Mouse (Mus musculus): ENCODE results near the gene Daam1.

Daam1 gene

DNA sequence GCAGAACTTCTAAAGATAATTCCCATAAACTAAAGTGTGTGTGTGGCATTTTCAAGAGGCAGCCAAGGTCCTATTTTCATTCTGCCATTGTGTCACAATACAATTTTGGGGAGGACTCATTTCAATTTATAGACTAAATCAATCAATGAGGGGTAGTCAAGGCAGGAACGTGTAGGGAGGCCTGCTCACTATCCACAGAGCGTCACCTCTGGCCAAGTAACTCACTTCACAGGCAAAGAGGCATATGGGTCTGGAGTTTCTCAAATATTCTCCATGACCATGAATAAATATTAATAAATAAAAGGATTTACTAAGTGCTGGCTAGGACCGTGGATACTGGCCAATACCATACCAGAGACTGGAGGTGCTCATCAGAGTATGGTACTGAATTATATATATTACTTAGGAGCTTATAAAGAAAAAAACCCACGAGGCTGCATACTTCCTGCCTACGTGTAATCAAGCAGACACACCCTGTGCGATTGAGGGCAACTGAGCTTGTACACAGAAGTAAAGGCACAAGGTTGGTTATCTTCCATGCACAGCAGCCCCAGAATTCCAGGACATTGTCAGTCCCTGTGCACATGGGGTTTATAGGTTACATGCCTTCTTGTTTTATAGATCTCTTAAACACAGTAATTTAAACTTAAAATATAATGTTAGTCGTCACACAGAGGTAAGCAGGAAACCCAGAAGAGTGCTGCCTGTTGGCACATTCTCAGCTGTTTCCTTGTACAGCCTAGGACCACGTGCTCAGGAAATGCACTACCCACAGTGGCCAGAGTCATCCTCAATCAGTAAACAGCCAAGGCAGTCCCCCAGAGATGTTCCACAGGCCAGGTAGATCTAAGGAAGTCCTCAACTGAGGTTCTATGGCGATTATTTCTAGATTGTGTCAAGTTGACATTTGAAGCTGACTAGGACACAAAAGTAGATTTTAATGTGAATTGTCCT is 101.8 kb downstream of the Daam1 start:
- DNase-seq (ENCODE audit: low read depth, low spot score), result peak; percentile 74

DNA sequence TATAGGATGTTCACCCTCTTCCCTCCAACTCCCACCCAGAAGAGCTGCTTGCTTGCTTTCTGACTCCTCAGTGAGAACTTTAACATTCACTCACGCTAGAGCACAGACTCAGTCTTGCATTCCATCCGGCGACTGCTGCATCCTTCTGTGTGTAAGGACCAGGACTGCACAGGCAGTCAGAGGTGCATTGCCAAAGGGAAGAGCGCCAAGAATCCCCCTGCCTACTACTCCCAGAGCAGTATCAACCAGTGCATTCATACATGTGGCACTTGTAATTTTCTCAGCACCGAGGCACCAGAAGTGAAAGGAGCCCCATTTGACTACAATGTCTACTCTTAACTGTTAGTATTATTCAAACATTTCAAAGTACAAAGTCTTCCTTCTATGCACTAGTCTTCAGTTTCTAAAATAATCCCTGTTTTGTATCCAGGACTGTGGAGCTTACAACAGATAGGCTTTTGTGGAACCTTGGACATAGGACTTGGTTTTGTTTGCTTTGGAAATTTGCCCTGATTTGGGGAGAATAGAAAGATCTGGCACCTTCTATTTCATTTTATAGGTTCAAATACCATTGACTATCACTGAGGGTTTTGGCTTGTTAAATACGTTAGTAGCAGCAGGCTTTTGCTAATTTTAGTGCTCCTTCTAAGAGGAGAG is 103.2 kb downstream of the Daam1 start:
- no peak for DNase-seq (ENCODE audit: low read depth, low spot score)

DNA sequence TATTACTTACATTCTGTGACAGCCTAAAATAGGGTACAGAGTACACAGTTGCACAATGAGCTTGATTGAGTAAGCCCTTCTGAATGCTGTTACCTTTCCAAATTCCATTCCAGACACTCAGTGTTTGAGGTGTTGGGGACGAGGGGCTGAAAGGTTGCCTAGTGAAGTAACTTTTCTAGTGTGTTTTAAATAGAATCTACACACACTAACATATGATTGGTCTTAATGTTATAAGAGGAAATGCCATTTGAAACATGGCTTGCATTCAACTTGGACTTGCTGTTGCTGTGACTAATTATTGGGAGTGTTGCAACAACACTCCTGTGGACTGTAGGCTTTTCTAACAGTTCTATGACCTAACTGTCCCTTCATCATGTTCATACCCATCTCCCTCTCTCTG is 105.8 kb downstream of the Daam1 start:
- DNase-seq (ENCODE audit: low read depth, low spot score), result no peak

DNA sequence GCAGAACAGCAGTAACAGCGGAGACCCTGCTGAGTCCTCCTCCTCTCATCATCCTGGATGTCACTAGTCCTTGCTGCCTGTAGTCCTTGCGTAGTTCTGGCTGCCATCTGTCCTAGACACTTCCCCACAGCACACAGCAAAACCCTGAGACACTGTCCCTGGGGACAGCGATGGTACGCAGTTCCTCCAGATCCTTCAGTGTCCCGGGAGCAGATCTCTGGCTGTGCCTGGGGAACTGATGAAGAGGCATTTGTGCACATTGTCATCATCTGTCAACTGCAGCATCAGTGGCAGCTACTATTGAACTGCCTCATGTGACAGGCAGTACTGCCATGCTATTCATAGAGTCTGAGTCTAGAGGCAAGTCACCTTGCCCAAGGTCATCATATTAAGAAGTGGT is 107.6 kb downstream of the Daam1 start:
- no peak for DNase-seq (ENCODE audit: low read depth, low spot score)

DNA sequence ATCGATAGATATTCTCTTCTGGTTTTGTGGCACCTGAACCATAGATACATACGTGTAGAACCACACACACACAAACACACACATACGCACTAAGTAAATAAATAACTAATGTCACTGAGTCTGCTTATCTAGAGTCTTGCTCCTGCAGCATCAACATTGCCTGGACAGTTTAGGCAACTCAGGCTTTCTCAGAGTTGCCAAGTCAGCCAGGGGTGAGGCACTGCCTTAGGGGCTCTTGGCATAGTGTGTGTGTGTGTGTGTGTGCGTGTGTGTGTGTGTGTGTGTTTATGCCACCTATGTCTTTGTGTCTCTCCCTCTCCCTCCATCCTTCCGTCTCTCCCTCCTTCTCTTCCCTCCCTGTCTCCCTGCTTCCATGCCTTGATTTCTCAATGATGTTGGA is 110.4 kb downstream of the Daam1 start:
- no peak for DNase-seq (ENCODE audit: low read depth, low spot score)

DNA sequence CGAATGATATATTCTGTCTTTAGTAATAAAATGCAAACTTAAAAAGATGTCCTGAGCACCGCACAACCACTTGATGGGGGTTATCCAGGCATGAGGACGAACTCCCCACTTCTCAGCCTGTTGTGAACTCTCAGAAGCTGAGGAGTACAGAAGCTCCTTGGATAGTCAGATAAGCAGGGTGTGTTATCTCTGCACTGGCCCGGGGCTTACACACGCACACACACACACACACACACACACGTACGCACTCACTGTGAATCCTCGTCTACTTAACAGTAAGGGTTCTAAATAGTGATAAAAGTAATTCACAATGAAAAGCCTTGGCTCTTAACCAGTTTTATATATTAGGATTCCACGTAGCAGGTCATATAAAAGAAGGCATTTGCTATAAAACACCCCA is 112.2 kb downstream of the Daam1 start:
- no peak for DNase-seq (ENCODE audit: low read depth, low spot score)

DNA sequence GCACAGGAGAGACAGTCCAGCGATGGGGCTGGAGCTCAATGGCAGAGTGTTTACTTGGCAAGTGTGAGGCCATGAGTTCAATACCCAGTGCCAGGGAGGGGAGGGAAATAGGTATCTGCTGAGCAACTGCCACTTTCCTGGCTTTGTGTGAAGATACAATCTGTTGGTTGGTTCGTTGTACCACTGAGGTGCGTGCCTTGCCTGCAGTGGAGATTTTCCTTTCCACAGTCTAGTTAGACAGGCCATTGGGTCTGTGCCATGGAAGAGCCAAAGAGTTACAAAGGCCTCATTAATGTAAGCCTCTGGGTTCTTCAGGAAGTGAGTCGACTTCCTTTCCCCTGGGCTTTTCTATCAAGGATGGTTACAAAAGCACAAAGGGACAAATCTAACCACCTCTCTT is 112.8 kb downstream of the Daam1 start:
- no peak for DNase-seq (ENCODE audit: low read depth, low spot score)

DNA sequence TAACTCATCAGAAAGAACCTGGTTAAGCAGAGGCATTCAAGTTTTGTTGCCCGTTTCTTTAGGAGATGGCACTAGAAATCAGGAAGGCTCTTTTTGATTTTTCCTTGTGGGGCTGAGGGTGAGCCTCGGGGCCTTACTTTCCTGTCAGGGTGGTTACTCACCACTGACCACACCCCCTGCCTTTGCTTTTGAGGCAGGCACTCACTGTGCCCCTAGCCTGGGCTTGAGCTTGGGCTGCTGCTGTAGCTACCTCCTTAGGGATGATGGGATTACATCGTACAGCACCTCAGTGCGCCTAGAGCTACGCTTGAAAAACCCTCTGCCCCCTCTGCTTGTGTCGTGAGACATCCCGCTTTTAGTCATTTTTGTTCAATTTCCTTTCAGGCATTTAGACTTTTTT is 115.0 kb downstream of the Daam1 start:
- DNase-seq (ENCODE audit: low read depth, low spot score), result no peak

DNA sequence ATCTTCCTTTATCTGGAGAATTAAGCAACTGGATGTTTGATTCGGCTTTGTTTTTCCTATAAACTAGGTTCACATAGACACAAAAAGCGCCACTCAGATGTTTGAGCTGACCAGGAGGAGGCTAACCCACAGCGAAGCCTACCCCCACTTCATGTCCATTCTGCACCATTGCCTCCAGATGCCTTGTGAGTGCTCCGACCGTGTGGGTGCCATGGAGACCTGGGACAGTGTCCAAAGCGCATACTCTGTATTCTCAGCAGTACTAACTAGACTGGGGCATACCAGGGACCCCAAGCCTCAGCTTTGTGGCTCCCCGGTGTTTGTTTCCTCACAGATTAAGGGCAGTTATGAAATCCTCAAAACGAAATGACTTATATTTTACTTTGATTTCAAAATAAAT is 115.6 kb downstream of the Daam1 start:
- no peak for DNase-seq (ENCODE audit: low read depth, low spot score)

DNA sequence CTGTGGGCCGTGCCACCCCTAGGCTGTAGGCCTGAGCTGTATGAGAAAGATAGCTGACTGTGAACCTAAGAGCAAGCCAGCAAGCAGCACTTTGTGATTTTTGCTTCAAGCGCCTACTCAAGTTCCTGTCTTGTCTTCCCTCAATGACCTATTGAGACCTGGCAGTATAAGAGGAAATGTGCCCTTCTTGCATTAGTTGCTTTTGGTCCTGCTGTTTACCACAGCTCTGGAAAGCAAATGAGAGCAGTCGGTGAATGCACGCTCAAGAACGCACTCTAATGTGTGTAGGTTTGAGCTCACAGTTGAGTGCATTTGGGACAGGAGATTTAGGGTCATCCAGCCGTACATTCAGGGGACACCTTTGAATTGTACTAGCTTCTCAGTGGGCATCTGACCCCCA is 118.1 kb downstream of the Daam1 start:
- no peak for DNase-seq (ENCODE audit: low read depth, low spot score)

DNA sequence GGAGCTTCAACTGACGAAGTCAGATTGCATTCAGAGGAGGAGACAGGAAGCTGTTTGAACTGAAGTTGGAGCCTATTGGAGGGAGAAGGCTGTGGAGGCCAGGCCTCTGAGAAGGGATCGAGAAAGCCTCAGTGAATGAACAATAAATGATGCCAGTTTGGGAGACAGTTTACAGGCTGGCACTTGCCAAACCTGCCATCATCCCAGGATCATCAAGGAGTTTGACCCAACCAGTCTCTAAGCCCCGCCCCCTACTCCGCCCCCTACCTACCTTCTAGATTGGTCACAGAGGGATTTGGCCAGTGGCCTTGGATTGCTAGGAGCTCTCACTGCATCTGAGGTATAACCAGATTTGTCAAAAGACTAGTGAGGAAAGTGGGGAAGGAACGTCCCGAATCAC is 118.7 kb downstream of the Daam1 start:
- DNase-seq (ENCODE audit: low read depth, low spot score), result peak; percentile 31

DNA sequence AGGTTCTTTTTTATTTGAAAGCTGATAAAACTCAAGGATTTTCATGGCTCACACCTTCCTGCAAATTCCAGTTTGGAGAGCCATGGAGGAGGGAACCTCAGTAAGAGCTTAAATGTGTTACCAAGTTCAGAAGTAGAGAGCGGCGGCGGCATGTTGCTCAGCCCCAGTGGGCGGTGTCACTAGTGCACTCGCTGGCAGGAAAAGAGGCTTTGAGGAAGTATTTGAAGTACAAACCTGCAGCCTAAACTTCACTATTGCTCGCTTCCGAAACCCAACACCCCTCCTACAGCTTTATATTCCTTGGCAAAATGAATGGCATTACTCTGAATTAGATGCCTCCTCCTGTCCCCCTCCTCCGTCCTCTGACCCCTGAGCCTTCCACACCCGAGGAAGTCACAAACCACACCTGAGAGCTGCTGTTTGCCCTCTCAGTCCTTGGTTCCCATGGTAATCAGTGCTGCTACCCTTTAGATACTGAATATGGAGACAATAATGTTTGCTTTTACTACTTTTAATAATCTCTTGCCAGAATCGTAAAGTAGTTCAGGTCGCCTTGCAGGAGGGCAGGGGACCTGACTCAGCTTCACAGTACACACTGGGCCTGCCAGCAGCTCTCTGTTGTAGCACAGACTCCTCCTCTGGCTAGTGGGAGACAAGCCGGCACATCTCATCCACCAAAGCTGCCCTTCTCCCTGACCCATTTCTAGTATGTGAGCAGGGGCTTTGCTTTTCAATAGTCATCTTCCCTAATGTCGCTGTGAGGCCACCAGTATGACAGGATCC is 119.4 kb downstream of the Daam1 start:
- DNase-seq (ENCODE audit: low read depth, low spot score), result peak; percentile 50

DNA sequence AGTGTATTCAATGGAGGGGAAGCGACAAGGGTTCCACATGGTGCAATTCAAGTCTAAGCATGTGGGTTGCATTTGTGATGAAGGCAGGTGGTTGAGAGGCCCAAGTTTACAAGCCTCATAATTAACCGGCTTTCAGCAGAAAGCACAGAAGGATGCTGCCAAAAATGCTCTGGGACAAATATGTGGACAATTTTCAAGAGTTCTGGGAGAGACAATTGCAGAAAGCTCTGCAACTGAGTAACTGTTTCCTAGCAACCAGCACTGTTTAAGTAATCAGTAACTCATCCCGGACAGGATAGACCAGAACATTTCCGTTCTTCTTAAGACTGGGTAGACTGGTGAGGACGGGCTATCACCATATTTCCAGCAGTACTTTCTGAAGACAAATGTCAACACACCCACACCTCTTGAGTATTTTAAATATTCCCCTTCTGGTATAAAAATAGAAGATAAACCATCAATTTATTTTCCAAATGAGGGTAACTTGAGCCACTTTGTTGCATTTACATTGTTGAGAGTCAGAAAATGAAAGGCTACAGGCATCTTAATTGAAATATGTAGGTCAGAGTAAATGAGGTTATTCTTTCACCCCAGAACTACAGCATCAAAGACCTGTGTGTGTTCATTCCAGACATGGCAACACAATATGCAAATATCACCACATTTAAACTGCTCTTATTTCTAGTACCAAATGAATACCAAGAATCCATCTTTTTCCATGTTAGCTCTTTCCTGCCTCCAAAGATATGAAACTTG is 123.5 kb downstream of the Daam1 start:
- no peak for DNase-seq (ENCODE audit: low read depth, low spot score)

DNA sequence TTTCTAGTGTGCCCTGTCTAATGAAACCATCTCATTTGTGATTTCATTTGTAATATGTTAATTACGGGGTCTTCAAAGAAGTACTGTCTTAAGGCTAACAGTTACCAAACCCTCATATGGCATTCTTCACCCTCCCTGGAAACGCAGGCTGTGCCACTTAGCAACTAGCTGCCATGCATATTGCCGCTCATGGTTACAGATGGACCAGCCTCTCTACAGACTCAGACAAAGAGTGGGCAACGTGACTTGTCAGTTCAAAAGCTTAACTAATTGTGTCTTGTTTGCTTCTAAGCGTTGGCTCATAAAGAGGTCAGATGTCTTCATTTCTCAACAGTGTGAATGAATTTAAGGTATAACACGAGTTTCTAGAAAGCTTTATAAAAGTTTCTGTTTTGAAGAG is 126.1 kb downstream of the Daam1 start:
- no peak for DNase-seq (ENCODE audit: low read depth, low spot score)

DNA sequence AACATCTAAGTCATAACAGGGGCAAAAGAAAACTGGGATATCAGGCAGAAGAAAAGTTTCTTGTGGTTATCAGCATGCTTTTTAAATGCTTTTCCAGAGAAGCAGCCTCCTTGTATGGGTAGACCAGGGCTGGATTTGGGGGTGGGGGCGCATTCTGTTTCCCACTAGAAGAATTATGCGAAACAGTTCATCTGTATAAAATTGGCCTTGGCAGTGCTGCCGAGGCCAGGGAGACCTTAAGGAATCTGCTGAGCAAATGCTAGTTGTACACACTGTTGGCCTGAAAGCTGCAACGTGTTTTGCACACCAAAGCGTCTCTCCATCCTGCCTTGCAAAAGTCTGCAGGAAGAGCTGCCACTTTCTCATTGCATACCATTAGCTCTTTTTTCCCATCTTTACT is 126.6 kb downstream of the Daam1 start:
- no peak for DNase-seq (ENCODE audit: low read depth, low spot score)

DNA sequence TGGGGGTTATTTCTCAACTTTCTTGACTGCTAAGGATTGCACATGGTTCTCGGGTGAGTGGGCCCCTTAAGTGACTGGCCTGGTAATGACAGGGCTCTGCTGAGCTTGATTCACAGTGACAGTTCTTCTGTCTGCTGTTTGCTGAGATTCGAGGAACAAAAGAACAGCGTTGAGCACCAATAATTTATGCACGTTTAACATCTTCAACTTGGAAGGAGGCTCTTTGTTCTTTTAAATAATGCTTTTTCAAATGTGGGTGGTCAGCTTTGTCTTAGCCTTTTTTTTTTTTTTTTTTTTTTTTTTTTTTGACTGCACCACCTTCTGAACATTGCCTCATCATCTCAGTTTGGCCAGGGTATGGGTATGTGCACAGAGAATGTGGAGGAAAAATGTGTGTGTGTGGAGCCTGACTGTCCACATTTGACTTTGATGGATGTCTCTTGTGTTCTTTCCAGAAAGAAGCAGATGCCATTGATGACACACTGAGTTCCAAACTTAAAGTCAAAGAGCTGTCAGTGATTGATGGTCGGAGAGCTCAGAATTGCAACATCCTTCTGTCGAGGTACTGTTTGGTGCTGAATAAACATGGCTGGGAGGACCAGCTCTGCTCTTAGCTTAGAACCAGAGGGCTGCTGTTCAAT is 128.6 kb downstream of the Daam1 start:
- no peak for DNase-seq (ENCODE audit: low read depth, low spot score)

DNA sequence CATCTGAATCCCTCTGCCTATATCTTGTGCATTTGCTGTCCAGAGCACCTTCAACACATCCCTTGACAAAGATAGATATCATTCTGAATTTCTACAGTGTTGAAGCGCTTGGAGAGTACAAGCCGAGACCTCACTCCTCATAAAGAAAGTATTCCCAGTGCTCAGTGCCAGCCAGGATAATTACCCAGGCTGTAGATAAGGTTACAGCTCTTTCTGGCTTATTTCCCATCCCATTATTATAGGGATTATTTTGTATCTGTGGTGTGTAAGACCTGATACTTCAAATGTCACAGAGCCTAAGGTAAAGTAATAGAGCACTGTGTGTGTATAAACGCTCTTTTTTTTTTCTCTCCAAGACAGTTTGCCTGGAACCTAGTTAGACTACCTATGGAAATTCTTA is 130.8 kb downstream of the Daam1 start:
- DNase-seq (ENCODE audit: low read depth, low spot score), result no peak

DNA sequence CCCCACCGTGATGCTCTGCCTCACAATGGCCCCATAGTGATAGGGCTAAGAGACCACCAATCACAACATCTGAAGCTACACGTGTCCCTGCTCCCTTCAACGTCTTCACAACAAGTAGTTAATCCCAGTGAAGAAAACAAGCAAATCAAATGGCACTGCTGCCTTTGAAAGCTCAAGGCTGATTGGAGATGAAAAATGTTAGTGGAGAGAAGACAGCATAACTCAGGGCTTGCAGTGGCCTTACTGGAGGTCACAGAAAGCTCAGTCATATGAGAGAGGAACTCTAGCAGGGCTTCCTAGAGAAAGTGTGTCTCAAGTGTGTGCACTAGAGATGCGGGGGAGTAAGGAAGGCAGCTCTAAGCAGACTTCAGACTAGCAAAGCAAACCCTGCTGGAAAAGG is 131.7 kb downstream of the Daam1 start:
- DNase-seq (ENCODE audit: low read depth, low spot score), result no peak

DNA sequence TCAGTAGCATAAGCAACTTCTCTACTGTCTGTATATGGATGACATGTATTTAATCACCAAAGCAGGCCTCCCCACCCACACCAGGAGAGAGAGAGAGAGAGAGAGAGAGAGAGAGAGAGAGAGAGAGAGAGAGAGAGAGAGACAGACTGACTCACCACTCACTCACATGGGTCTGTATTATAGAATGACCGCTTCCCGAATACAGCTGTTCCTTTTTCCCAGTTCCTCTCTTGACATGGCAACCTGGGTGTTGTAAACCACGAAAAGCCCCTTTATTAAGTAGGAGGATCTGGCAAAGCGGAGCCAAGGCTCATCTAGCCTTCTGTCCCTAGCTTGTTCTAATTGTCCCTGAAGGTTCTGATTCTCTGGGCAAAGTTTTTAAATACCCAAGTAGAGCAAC is 137.7 kb downstream of the Daam1 start:
- no peak for DNase-seq (ENCODE audit: low read depth, low spot score)

DNA sequence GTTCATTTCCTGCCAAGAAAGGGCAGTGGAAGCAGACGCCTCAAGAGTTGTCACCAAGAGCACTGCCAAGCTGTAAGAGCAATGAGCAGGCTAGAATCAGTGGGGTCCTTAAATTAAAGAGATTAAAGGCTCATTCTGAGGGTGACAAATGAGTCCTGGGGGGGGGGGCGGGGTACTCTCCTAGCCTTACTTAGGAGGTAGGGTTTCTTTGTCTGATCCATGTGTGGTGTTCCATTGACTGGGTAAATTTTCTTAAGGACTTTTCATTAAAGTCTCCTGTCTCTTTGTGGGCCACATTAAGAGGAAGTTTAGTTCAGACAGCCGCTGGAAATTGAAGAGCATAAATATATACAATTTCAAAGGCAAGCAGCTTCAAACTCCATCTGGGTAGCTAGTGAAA is 138.1 kb downstream of the Daam1 start:
- DNase-seq (ENCODE audit: low read depth, low spot score), result no peak

DNA sequence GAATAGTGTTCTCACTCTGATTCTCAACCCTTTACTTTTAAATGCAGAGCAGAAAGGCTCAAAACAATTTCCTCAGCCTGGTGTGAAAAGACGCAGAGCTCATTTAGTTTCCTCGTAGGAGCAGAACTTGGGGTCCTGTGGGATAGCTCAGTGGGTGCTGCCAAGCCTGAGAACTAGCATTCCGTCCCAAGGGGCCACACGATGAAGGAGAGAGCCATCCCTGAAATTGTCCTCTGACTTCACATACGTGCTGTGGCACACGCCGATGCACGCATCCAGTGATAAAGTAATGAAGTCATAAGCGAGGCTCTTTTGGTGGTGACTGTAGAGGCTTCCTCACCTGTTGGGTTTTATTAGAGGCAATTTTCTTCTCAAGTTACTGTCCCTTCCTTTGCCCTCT is 138.6 kb downstream of the Daam1 start:
- no peak for DNase-seq (ENCODE audit: low read depth, low spot score)
